Mouse (Mus musculus) midbrain, postnatal 0 days (tissue): ENCODE results near the gene Atp6ap1l. TPM values are rescaled to one million over a fixed set of nuclear protein-coding genes. Genes with fewer than 3 reads are reported as not detected.
"Not testable (repeated sequence)": the region's sequence is repeated elsewhere in the genome, so short reads cannot be mapped to it uniquely, and the experiment has no call there.

Experiments
- ATAC-seq: fragments of 200-750 bp; cut with Nextera tagmentation; 2 replicates; pipeline ENCODE4 v1.8.0; 2017; ENCODE audit warnings: moderate number of reproducible peaks, mild to moderate bottlenecking, moderate TSS enrichment, moderate library complexity; ENCODE audit not compliant: low FRiP score
- DNase-seq: peaks from one replicate; pipeline ENCODE4 v3.0.0-alpha.2; 2015; ENCODE audit warnings: low spot score
- H3K27ac ChIP-seq: fragments of 300-500 bp; sonication (generic); 2 replicates; pipeline ENCODE4 v1.5.1; 2014; ENCODE audit warnings: low read depth, mild to moderate bottlenecking, low read length, mixed read lengths
- H3K27me3 ChIP-seq: fragments of 300-500 bp; sonication (generic); 2 replicates; pipeline ENCODE4 v1.6.1; 2014; ENCODE audit warnings: low read length, control low read depth, mixed read lengths; ENCODE audit not compliant: insufficient read depth
- H3K36me3 ChIP-seq: fragments of 300-500 bp; sonication (generic); 2 replicates; pipeline ENCODE4 v1.6.1; 2014; ENCODE audit warnings: low read length, control low read depth, mixed read lengths; ENCODE audit not compliant: insufficient read depth
- H3K4me1 ChIP-seq: fragments of 300-500 bp; sonication (generic); 2 replicates; pipeline ENCODE4 v1.6.1; 2014; ENCODE audit warnings: mild to moderate bottlenecking, control low read depth, antibody characterized with exemption, low read length, mixed read lengths; ENCODE audit not compliant: insufficient read depth
- H3K4me2 ChIP-seq: fragments of 300-500 bp; sonication (generic); 2 replicates; pipeline ENCODE4 v1.6.1; 2014; ENCODE audit warnings: low read depth, mild to moderate bottlenecking, low read length, mixed read lengths; ENCODE audit not compliant: poor library complexity, severe bottlenecking
- H3K4me3 ChIP-seq: fragments of 300-500 bp; sonication (generic); 2 replicates; pipeline ENCODE4 v1.5.1; 2014; ENCODE audit warnings: low read depth, mild to moderate bottlenecking, low read length, moderate library complexity
- H3K9ac ChIP-seq: fragments of 300-500 bp; sonication (generic); replicated peaks from 2 replicates; pipeline ENCODE4 v1.6.1; 2014; ENCODE audit warnings: mild to moderate bottlenecking, low read length, moderate library complexity, mixed read lengths; ENCODE audit not compliant: poor library complexity, severe bottlenecking
- H3K9me3 ChIP-seq: fragments of 300-500 bp; sonication (generic); 2 replicates; pipeline ENCODE4 v1.6.1; 2016; ENCODE audit warnings: low read length, control low read depth
- CTCF ChIP-seq: IDR thresholded peaks from 2 replicates; pipeline ENCODE4 v1.5.1; 2016; ENCODE audit warnings: antibody characterized with exemption, mild to moderate bottlenecking
- WGBS: fragments of 180-500 bp; shearing (Covaris S2); extraction: QIAGEN DNeasy Blood & Tissue Kit; methylation state at CpG from one replicate; pipeline ENCODE4 v1.1.7; 2014; 5-methylcytosine and 5-hydroxymethylcytosine counted together
- polyA plus RNA-seq: library from polyadenylated mRNA; unstranded; fragments of >200 nt; fragmentation: Nextera tagmentation; extraction: Ambion mirVana; gene quantifications from 2 replicates; pipeline ENCODE4 v1.2.1, GENCODE M21; 2015
- total RNA-seq: library from RNA; depleted of rRNA; stranded (reverse); fragments of >200 nt; gene quantifications from 2 replicates; pipeline ENCODE4 v1.2.3, GENCODE M21; 2014

Atp6ap1l gene
- total and polyA plus RNA-seq, 2 experiments from 2014 or later = 0.38 to 0.72 TPM

DNA sequence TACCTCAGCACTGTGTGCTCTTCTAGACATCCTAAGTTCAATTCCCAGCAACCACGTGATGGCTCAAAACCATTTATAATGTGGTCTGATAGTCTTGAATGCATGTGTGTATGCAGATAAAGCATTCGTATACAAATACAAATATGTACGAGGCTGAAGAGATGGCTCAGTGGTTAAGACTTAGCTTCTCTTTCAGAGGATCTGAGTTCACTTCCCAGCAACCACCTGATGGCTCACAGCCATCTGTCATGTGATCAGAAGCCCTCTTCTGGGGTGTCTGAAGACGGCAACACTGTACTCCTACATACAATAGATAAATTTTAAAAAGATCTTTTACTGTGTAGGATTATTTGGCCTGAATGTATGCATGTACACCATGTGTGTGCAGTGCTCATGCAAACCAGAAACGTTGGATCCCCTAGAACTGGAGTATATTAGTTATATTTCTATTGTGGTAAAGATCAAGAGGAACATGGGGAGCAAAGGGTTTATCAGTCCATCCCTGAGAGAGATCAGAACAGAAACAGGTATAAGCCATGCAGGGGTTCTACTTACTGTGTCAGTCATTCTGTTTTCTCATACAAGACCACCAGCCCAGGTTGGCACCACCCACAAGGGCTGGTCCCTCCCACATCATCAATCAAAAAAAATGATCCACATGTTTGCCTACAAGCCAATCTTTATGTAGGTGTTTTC lies 21.9 kb upstream of the Atp6ap1l start:
- Histone ChIP-seq H3K4me1 (no peaks in the 10 kb centered on the region), H3K9ac (no peak overlapping the region), H3K4me2 (no peak overlapping the region), H3K4me3 (no peak overlapping the region), H3K27me3 (no peaks in the 10 kb centered on the region), H3K36me3 (peaks cover 11% of the 10 kb centered on the region; the same call in 1 of the 2 replicates), H3K9me3 (no peaks in the 10 kb centered on the region), H3K27ac (no peak overlapping the region)
- DNase-seq (no peak), ATAC-seq (no peak)
- no peak for TF ChIP-seq CTCF
- 79% methylated on average over 5 of the region's 5 CpGs for WGBS

DNA sequence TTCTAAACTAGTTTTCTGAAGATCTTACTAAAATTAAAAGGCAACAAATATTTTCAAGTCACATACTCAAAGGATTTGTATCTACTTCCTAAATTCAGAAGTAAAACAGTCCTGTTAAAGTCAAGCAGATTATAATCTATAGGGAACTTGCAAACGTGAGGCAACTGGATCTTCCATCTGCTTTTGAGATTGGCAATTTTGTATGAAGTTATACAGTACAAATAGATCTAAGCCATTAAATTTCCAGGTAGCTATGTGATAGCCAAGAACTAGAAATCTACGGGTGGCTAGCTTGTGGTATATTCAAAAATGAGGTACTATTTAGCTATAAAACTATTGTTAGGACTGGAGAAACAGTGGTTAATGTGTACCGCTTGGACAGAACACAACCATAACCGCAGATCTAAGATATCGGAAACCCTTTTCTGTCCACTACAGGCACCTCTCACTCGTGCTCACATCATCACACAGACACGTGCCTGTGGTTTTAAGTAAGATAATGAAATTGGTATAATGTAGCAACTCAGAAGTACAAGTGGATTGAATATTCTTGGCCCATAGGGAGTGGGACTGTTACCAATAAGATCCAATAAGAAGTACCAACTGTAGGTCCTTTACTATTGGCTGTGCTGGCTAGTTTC lies 21.1 kb upstream of the Atp6ap1l start:
- peaks cover 11% of the 10 kb centered on the region; the same call in 1 of the 2 replicates for H3K36me3 ChIP-seq
- 83% methylated on average over 7 of the region's 7 CpGs for WGBS
- H3K4me2 ChIP-seq = no peak overlapping the region
- no peak overlapping the region for H3K27ac ChIP-seq
- H3K9me3 ChIP-seq = no peaks in the 10 kb centered on the region
- ATAC-seq (no peak), DNase-seq (no peak)
- H3K9ac ChIP-seq = no peak overlapping the region
- no peak for TF ChIP-seq CTCF
- H3K4me1 ChIP-seq = no peaks in the 10 kb centered on the region
- H3K27me3 ChIP-seq = no peaks in the 10 kb centered on the region
- H3K4me3 ChIP-seq = no peak overlapping the region

DNA sequence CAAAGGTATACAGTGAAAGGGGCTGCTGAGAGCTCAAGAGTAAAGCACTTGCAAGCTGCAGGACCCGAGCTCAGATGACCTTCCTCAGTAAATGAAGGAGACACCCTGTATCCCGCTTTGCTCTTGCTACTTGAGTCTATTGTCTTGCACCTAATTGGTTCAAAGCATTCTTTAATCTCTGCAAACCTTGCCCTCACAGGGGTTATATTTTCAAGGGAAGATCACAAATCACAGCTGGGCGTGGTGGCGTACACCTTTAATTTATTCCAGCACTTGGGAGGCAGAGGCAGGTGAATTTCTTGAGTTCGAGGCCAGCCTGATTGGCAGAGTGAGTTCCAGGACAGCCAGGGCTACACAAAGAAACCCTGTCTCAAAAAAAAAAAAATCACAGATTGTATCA lies 20.0 kb upstream of the Atp6ap1l start:
- H3K9me3 ChIP-seq = no peaks in the 10 kb centered on the region
- no peaks in the 10 kb centered on the region for H3K27me3 ChIP-seq
- no peak overlapping the region for H3K9ac ChIP-seq
- no peaks in the 10 kb centered on the region for H3K4me1 ChIP-seq
- ATAC-seq = no peak
- peaks cover 11% of the 10 kb centered on the region; the same call in 1 of the 2 replicates for H3K36me3 ChIP-seq
- H3K27ac ChIP-seq = no peak overlapping the region
- DNase-seq = no peak
- H3K4me3 ChIP-seq = no peak overlapping the region
- H3K4me2 ChIP-seq = no peak overlapping the region
- no peak for TF ChIP-seq CTCF
- WGBS = 91% methylated on average over 5 of the region's 5 CpGs

GRCm38 (mm10) chr13:90924072-90924471 lies 18.9 kb upstream of the Atp6ap1l start:
- no peak for DNase-seq
- Histone ChIP-seq H3K4me3 (peak overlapping the region; percentile 51), H3K9ac (peak overlapping the region; percentile 68; the same call in 1 of the 2 replicates), H3K27ac (no peak overlapping the region), H3K4me2 (peak overlapping the region; percentile 60), H3K4me1 (no peaks in the 10 kb centered on the region), H3K9me3 (no peaks in the 10 kb centered on the region), H3K27me3 (no peaks in the 10 kb centered on the region), H3K36me3 (peaks cover 11% of the 10 kb centered on the region; the same call in 1 of the 2 replicates)
- ATAC-seq = no peak
- no peak for TF ChIP-seq CTCF
- 63% methylated on average over 9 of the region's 9 CpGs for WGBS

- peak overlapping the region; percentile 60 for H3K4me2 ChIP-seq
- H3K27me3 ChIP-seq, H3K4me1 ChIP-seq, ATAC-seq, DNase-seq, H3K9me3 ChIP-seq: not testable (repeated sequence)
- H3K9ac ChIP-seq = peak overlapping the region; percentile 68
- 1% methylated on average over 13 of the region's 13 CpGs for WGBS
- H3K27ac ChIP-seq = peak overlapping the region; percentile 48; the same call in 1 of the 2 replicates
- peak overlapping the region; percentile 51 for H3K4me3 ChIP-seq
- peaks cover 11% of the 10 kb centered on the region; the same call in 1 of the 2 replicates for H3K36me3 ChIP-seq
Measured at GRCm38 (mm10) chr13:90923617-90924016, 18.5 kb upstream of the Atp6ap1l start.
